Mouse (Mus musculus): Measurements from ENCODE around the gene Plxna4.

The Plxna4 gene

GRCm38 (mm10) chr6:32251674-32252073 lies 336.3 kb downstream of the Plxna4 start:
- DNase-seq (ENCODE audit: low read depth) = no peak

- no peak for DNase-seq (ENCODE audit: low read depth)
These were observed 342.0 kb downstream of the Plxna4 start for GRCm38 (mm10) chr6:32246036-32246435.

- no peak for DNase-seq (ENCODE audit: low read depth)
These were observed 345.0 kb downstream of the Plxna4 start for GRCm38 (mm10) chr6:32243040-32243439.

- no peak for DNase-seq (ENCODE audit: low read depth)
These were observed 356.6 kb downstream of the Plxna4 start for GRCm38 (mm10) chr6:32231383-32231782.

GRCm38 (mm10) chr6:32226636-32227035 lies 361.4 kb downstream of the Plxna4 start:
- no peak for DNase-seq (ENCODE audit: low read depth)

- no peak for DNase-seq (ENCODE audit: low read depth)
These were observed 363.8 kb downstream of the Plxna4 start for GRCm38 (mm10) chr6:32224007-32224703.

GRCm38 (mm10) chr6:32220765-32221164 lies 367.2 kb downstream of the Plxna4 start:
- no peak for DNase-seq (ENCODE audit: low read depth)

GRCm38 (mm10) chr6:32218544-32218943 lies 369.4 kb downstream of the Plxna4 start:
- no peak for DNase-seq (ENCODE audit: low read depth)

- DNase-seq (ENCODE audit: low read depth) = no peak
These were observed 375.6 kb downstream of the Plxna4 start for GRCm38 (mm10) chr6:32212439-32212838.

GRCm38 (mm10) chr6:32210139-32210538 lies 377.9 kb downstream of the Plxna4 start:
- DNase-seq (ENCODE audit: low read depth) = no peak

- no peak for DNase-seq (ENCODE audit: low read depth)
These were observed 379.0 kb downstream of the Plxna4 start for GRCm38 (mm10) chr6:32208951-32209350.

- DNase-seq (ENCODE audit: low read depth) = no peak
These were observed 383.7 kb downstream of the Plxna4 start for GRCm38 (mm10) chr6:32204253-32204652.

- no peak for DNase-seq (ENCODE audit: low read depth)
These were observed 384.6 kb downstream of the Plxna4 start for GRCm38 (mm10) chr6:32203389-32203788.

GRCm38 (mm10) chr6:32202664-32203192 lies 385.3 kb downstream of the Plxna4 start:
- no peak for DNase-seq (ENCODE audit: low read depth)

GRCm38 (mm10) chr6:32201506-32201905 lies 386.5 kb downstream of the Plxna4 start:
- DNase-seq (ENCODE audit: low read depth) = no peak

- DNase-seq (ENCODE audit: low read depth) = no peak
These were observed 388.4 kb downstream of the Plxna4 start for GRCm38 (mm10) chr6:32199616-32200015.

- no peak for DNase-seq (ENCODE audit: low read depth)
These were observed 391.1 kb downstream of the Plxna4 start for GRCm38 (mm10) chr6:32196913-32197312.

- DNase-seq (ENCODE audit: low read depth) = no peak
These were observed 394.9 kb downstream of the Plxna4 start for GRCm38 (mm10) chr6:32193046-32193445.

- no peak for DNase-seq (ENCODE audit: low read depth)
These were observed 403.5 kb downstream of the Plxna4 start for GRCm38 (mm10) chr6:32184402-32184985.

- no peak for DNase-seq (ENCODE audit: low read depth)
These were observed 404.3 kb downstream of the Plxna4 start for GRCm38 (mm10) chr6:32183651-32184185.

- DNase-seq (ENCODE audit: low read depth) = no peak
These were observed 408.0 kb downstream of the Plxna4 start for GRCm38 (mm10) chr6:32180012-32180358.

- DNase-seq (ENCODE audit: low read depth) = no peak
These were observed 408.5 kb downstream of the Plxna4 start for GRCm38 (mm10) chr6:32179346-32180011.

- no peak for DNase-seq (ENCODE audit: low read depth)
These were observed 410.1 kb downstream of the Plxna4 start for GRCm38 (mm10) chr6:32177905-32178304.

Measured in induced T-regulatory cell, adult 2 months (primary cell).